Mouse (Mus musculus) MEL (cell line): Measurements from ENCODE around the gene Lyar. TPM values are rescaled to one million over a fixed set of nuclear protein-coding genes. Genes with fewer than 3 reads are reported as not detected.

Experiments
- DNase-seq: peaks from one replicate; pipeline ENCODE4 v3.0.0; 2011; ENCODE audit warnings: low read depth, low spot score
- H3K27ac ChIP-seq: 2 replicates; pipeline ENCODE4 v1.5.1; 2012; ENCODE audit warnings: low read depth, mild to moderate bottlenecking, control low read depth, low read length, moderate library complexity; ENCODE audit not compliant: control insufficient read depth
- H3K27me3 ChIP-seq, 2 experiments: fragments of 150-350 bp in 1 of 2; sonication (generic) in 1 of 2; 2 replicates each; pipeline ENCODE4 v1.6.1; 2012; ENCODE audit warnings: low read length in 2 of 2, mild to moderate bottlenecking in 2 of 2, improper control_type of control experiment in 1 of 2, moderate library complexity in 1 of 2; ENCODE audit not compliant: insufficient read depth in 2 of 2, control insufficient read depth in 1 of 2
- H3K36me3 ChIP-seq, 2 experiments: 2 replicates each; pipeline ENCODE4 v1.6.1; 2012 to 2014; ENCODE audit warnings: low read length in 2 of 2, improper control_type of control experiment in 1 of 2, inconsistent platforms in 1 of 2, mild to moderate bottlenecking in 1 of 2; ENCODE audit not compliant: insufficient read depth in 2 of 2, control insufficient read depth in 1 of 2
- H3K4me1 ChIP-seq, 2 experiments: fragments of 150-350 bp in 1 of 2; sonication (generic) in 1 of 2; 2 replicates each; pipeline ENCODE4 v1.6.1; 2012; ENCODE audit warnings: low read length in 2 of 2, improper control_type of control experiment in 1 of 2, mild to moderate bottlenecking in 1 of 2; ENCODE audit not compliant: insufficient read depth in 2 of 2, control insufficient read depth in 1 of 2
- H3K4me3 ChIP-seq, 2 experiments: fragments of 150-350 bp in 1 of 2; sonication (generic) in 1 of 2; 2 replicates each; pipeline ENCODE4 v1.5.1; 2012; ENCODE audit warnings: low read depth in 2 of 2, low read length in 2 of 2, mild to moderate bottlenecking in 2 of 2, moderate library complexity in 2 of 2, control low read depth in 1 of 2, improper control_type of control experiment in 1 of 2; ENCODE audit not compliant: control insufficient read depth in 1 of 2, insufficient read depth in 1 of 2
- H3K79me2 ChIP-seq: 2 replicates; pipeline ENCODE4 v1.6.1; 2012; ENCODE audit warnings: mild to moderate bottlenecking, low read length, moderate library complexity; ENCODE audit not compliant: control insufficient read depth, poor library complexity, insufficient read depth
- H3K9ac ChIP-seq: 2 replicates; pipeline ENCODE4 v1.6.1; 2012; ENCODE audit warnings: low read depth, mild to moderate bottlenecking, control low read depth, low read length, moderate library complexity; ENCODE audit not compliant: control insufficient read depth, poor library complexity, severe bottlenecking
- H3K9me3 ChIP-seq: fragments of 150-350 bp; sonication (generic); replicated peaks from 2 replicates; pipeline ENCODE4 v1.6.1; 2012; ENCODE audit warnings: mild to moderate bottlenecking, low read length, improper control_type of control experiment, moderate library complexity; ENCODE audit not compliant: insufficient read depth
- BHLHE40 ChIP-seq: IDR thresholded peaks from 2 replicates; pipeline ENCODE4 v1.6.1; 2012; ENCODE audit warnings: low read depth, mild to moderate bottlenecking, inconsistent platforms, low read length, improper control_type of control experiment, borderline replicate concordance
- CHD1 ChIP-seq: IDR thresholded peaks from 2 replicates; pipeline ENCODE4 v1.6.1; 2012; ENCODE audit warnings: low read depth, mild to moderate bottlenecking, inconsistent platforms, low read length, improper control_type of control experiment
- CTCF ChIP-seq, 3 experiments: IDR thresholded peaks in 2 of 3; conservative IDR thresholded peaks in 1 of 3; 2 replicates each; pipeline ENCODE4 v1.5.1; 2011 to 2012; ENCODE audit warnings: low read length in 3 of 3, low read depth in 2 of 3, mild to moderate bottlenecking in 2 of 3, improper control_type of control experiment in 1 of 3, inconsistent platforms in 1 of 3, mixed read lengths in 1 of 3, moderate library complexity in 1 of 3; ENCODE audit not compliant: control insufficient read depth in 1 of 3, insufficient read depth in 1 of 3, poor library complexity in 1 of 3, severe bottlenecking in 1 of 3
- E2F4 ChIP-seq: IDR thresholded peaks from 2 replicates; pipeline ENCODE4 v1.6.1; 2011; ENCODE audit warnings: low read depth, low read length, improper control_type of control experiment, borderline replicate concordance
- JUND ChIP-seq: IDR thresholded peaks from 2 replicates; pipeline ENCODE4 v1.6.1; 2011; ENCODE audit warnings: low read depth, mild to moderate bottlenecking, improper control_type of control experiment, low read length
- KAT2A ChIP-seq: conservative IDR thresholded peaks from 2 replicates; pipeline ENCODE4 v1.6.1; 2012; ENCODE audit warnings: low read depth, low read length, improper control_type of control experiment, inconsistent platforms
- MAFK ChIP-seq: IDR thresholded peaks from 2 replicates; pipeline ENCODE4 v1.6.1; 2011; ENCODE audit warnings: low read depth, mild to moderate bottlenecking, low read length, improper control_type of control experiment, borderline replicate concordance
- MEF2A ChIP-seq: IDR thresholded peaks from 2 replicates; pipeline ENCODE4 v1.6.1; 2014; ENCODE audit warnings: low read depth, mild to moderate bottlenecking, inconsistent platforms, low read length, improper control_type of control experiment; ENCODE audit not compliant: poor library complexity, insufficient replicate concordance, severe bottlenecking; ENCODE audit errors: extremely low read depth
- MXI1 ChIP-seq: IDR thresholded peaks from 2 replicates; pipeline ENCODE4 v1.6.1; 2011; ENCODE audit warnings: mild to moderate bottlenecking, low read depth, low read length, improper control_type of control experiment
- MYB ChIP-seq: IDR thresholded peaks from 2 replicates; pipeline ENCODE4 v1.6.1; 2011; ENCODE audit warnings: mild to moderate bottlenecking, low read depth, low read length, improper control_type of control experiment
- NELFE ChIP-seq: IDR thresholded peaks from 2 replicates; pipeline ENCODE4 v1.6.1; 2011; ENCODE audit warnings: low read depth, low read length, improper control_type of control experiment
- NRF1 ChIP-seq: IDR thresholded peaks from 2 replicates; pipeline ENCODE4 v1.6.1; 2014; ENCODE audit warnings: low read depth, mild to moderate bottlenecking, inconsistent platforms, low read length, improper control_type of control experiment, moderate library complexity; ENCODE audit not compliant: poor library complexity, insufficient read depth, severe bottlenecking
- POLR2A ChIP-seq, 2 experiments: IDR thresholded peaks; 2 replicates each; pipeline ENCODE4 v1.6.1; 2011 to 2012; ENCODE audit warnings: low read length in 2 of 2, mild to moderate bottlenecking in 2 of 2, control low read depth in 1 of 2, improper control_type of control experiment in 1 of 2, low read depth in 1 of 2, moderate library complexity in 1 of 2; ENCODE audit not compliant: control insufficient read depth in 1 of 2, insufficient read depth in 1 of 2, poor library complexity in 1 of 2
- POLR2AphosphoS2 ChIP-seq: IDR thresholded peaks from 2 replicates; pipeline ENCODE4 v1.6.1; 2011; ENCODE audit warnings: low read length, improper control_type of control experiment
- POLR2AphosphoS5 ChIP-seq: IDR thresholded peaks from 2 replicates; pipeline ENCODE4 v1.6.1; 2012; ENCODE audit warnings: low read depth, borderline replicate concordance, mild to moderate bottlenecking, inconsistent platforms, low read length, moderate library complexity, mixed read lengths
- RAD21 ChIP-seq: IDR thresholded peaks from 2 replicates; pipeline ENCODE4 v1.6.1; 2011; ENCODE audit warnings: mild to moderate bottlenecking, low read depth, low read length, improper control_type of control experiment
- RCOR1 ChIP-seq: IDR thresholded peaks from 2 replicates; pipeline ENCODE4 v1.6.1; 2012; ENCODE audit warnings: low read depth, mild to moderate bottlenecking, inconsistent platforms, low read length, improper control_type of control experiment
- SIN3A ChIP-seq: IDR thresholded peaks from 2 replicates; pipeline ENCODE4 v1.6.1; 2012; ENCODE audit warnings: low read length, improper control_type of control experiment, inconsistent platforms
- SMC3 ChIP-seq: IDR thresholded peaks from 2 replicates; pipeline ENCODE4 v1.6.1; 2011; ENCODE audit warnings: low read depth, low read length, improper control_type of control experiment
- USF1 ChIP-seq: IDR thresholded peaks from 2 replicates; pipeline ENCODE4 v1.6.1; 2014; ENCODE audit warnings: low read depth, mild to moderate bottlenecking, inconsistent platforms, low read length, improper control_type of control experiment, moderate library complexity
- USF2 ChIP-seq, 2 experiments: IDR thresholded peaks; 2 replicates each; pipeline ENCODE4 v1.6.1; 2011 to 2012; ENCODE audit warnings: improper control_type of control experiment in 2 of 2, low read length in 2 of 2, borderline replicate concordance in 1 of 2, inconsistent platforms in 1 of 2, low read depth in 1 of 2, mild to moderate bottlenecking in 1 of 2; ENCODE audit not compliant: insufficient read depth in 1 of 2
- ZC3H11A ChIP-seq: IDR thresholded peaks from 2 replicates; pipeline ENCODE4 v1.6.1; 2012; ENCODE audit warnings: low read depth, mild to moderate bottlenecking, inconsistent platforms, low read length, improper control_type of control experiment
- ZKSCAN1 ChIP-seq: IDR thresholded peaks from 2 replicates; pipeline ENCODE4 v1.6.1; 2012; ENCODE audit warnings: low read depth, mild to moderate bottlenecking, inconsistent platforms, low read length, improper control_type of control experiment, moderate library complexity
- polyA plus RNA-seq, 2 experiments: library from polyadenylated mRNA; stranded (reverse) in 1 of 2; unstranded in 1 of 2; fragments of >175 nt in 1 of 2; fragments of >200 nt in 1 of 2; gene quantifications; 2 replicates each; pipeline versions ENCODE4 v1.2.1 to v1.2.4; 2012; ENCODE audit warnings: low replicate concordance in 2 of 2, low read depth in 1 of 2; ENCODE audit not compliant: insufficient read length in 2 of 2, insufficient read depth in 1 of 2, missing spikeins in 1 of 2
- total RNA-seq: library from RNA; depleted of rRNA; stranded (reverse); fragments of 300-350 nt; gene quantifications from 2 replicates; pipeline ENCODE4 v1.2.3, GENCODE M21; 2012

Gene Lyar
- total and polyA plus RNA-seq, 3 experiments: 333 to 678 (median 507) TPM

DNA sequence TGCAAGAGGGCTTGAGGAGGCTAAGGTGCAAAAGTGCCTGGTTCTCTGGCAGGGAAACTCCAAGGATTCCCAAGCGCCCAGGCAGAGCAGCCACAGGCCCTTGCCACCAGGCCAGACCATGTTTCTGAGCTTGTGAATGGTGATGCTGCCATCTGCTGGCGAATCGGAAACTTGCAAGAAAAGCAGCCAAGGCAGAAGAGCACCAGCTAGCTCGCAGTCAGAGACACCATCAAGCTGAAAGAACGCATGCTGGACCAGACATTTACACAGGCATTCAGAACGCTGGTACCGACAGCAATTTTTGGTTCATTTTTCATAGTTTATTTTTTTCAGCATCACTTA is 22.8 kb upstream of the Lyar start:
- Histone ChIP-seq H3K27me3 (no peaks in the 10 kb centered on the region), H3K9me3 (no peaks in the 10 kb centered on the region), H3K4me1 (no peaks in the 10 kb centered on the region), H3K4me3 (no peak overlapping the region), H3K79me2 (no peaks in the 10 kb centered on the region), H3K36me3 (no peaks in the 10 kb centered on the region), H3K9ac (no peak overlapping the region), H3K27ac (no peak overlapping the region)
- TF ChIP-seq MAFK: no peak
- no peak for TF ChIP-seq POLR2AphosphoS2
- TF ChIP-seq NELFE: no peak
- no peak for TF ChIP-seq E2F4
- no peak for TF ChIP-seq KAT2A
- no peak for TF ChIP-seq NRF1
- no peak for TF ChIP-seq MXI1
- peak; percentile 92 to 96 (median 95) for TF ChIP-seq CTCF (IDR thresholded peaks at IDR 0.05 in 2 of 3, conservative IDR thresholded peaks at IDR 0.05 in 1 of 3; ENCODE audit: control insufficient read depth in 1 of 3, insufficient read depth in 1 of 3, low read depth in 2 of 3, low read length in 3 of 3, poor library complexity in 1 of 3, severe bottlenecking in 1 of 3)
- TF ChIP-seq RCOR1: no peak
- no peak for TF ChIP-seq POLR2AphosphoS5
- no peak for TF ChIP-seq POLR2A (IDR thresholded peaks at IDR 0.05; ENCODE audit: control insufficient read depth in 1 of 2, insufficient read depth in 1 of 2, low read depth in 1 of 2, low read length in 2 of 2, poor library complexity in 1 of 2)
- TF ChIP-seq BHLHE40: no peak
- TF ChIP-seq ZKSCAN1: no peak
- TF ChIP-seq USF2 (IDR thresholded peaks at IDR 0.05; ENCODE audit: borderline replicate concordance in 1 of 2, insufficient read depth in 1 of 2, low read depth in 1 of 2, low read length in 2 of 2): no peak
- TF ChIP-seq SIN3A: no peak
- TF ChIP-seq USF1: no peak
- TF ChIP-seq ZC3H11A: peak; percentile 70
- peak; percentile 93 for TF ChIP-seq RAD21
- TF ChIP-seq MEF2A: no peak
- no peak for TF ChIP-seq CHD1
- no peak for TF ChIP-seq JUND
- TF ChIP-seq MYB: no peak
- peak; percentile 84 for TF ChIP-seq SMC3
- DNase-seq: peak; percentile 87
